Mouse (Mus musculus) telencephalon, adult 2 months (tissue): ENCODE data around the gene Anapc15-ps.

Experiments
- DNase-seq: peaks from one replicate; pipeline ENCODE4 v3.0.0-alpha.2; 2011; ENCODE audit warnings: low read depth, low spot score

The Anapc15-ps gene

DNA sequence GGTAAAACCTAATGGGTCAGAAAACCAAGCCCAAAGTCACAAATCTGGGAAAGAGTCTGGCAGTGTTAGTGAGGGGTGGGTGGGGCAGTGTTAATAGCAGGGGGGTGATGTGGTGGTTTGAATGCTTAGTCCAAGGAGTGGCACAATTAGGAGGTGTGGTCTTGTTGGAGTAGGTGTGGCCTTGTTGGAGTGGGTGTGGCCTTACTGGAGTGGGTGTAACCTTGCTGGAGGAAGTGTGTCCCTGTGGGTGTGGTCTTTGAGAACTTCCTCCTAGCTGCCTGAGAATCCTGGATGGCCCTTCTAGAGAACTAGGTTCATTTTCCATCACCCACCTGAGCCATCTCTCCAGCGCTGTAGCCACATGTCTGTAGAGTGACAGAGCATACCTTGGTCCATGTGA, 16.6 kb upstream of the Anapc15-ps start:
- no peak for DNase-seq

DNA sequence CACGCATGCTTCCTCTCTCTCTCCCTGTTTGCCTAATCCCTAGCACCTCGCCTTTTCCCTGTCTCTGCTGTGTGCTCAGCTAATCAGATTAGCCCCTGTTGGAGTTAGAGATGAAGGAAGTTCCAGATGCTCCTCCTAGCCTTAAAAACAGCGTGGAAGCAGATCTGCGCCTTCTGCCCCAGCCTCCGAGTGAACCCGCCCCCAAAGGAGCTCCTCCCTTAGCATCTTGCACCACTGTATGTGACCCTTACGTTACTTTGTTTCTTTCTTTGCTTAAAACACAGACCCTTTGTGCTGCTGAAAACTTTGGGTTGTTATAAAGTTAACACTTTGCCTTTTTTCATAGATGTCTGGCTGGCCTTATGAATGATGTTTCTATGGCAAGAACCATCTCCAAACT, 15.8 kb upstream of the Anapc15-ps start:
- no peak for DNase-seq

DNA sequence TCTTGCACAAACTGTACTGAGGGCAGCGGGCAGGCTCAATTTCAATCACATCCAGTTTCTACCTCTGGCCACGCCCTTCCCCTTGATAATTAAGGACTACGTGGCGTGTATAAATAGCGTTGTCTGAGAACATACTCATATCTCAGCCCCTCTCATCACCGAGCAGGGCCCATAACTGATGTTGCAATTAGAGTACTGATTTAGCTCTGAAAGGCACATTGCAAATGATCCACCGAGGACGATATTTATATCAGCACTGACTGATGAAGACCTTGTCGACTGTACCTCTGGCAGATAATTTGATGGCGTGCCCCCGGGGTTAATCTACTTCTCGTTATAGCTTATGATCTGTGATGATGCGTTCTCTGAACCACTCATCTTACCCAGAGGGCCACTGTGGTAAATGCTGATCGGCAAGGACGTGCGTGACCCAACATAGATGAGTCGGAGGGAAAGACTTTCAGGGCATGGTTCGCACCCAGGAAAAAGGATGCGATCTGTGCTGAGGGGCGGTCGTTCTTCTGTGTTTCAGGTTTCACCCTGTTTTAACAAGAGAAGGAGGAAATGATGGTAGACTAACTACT, 14.4 kb upstream of the Anapc15-ps start:
- no peak for DNase-seq

DNA sequence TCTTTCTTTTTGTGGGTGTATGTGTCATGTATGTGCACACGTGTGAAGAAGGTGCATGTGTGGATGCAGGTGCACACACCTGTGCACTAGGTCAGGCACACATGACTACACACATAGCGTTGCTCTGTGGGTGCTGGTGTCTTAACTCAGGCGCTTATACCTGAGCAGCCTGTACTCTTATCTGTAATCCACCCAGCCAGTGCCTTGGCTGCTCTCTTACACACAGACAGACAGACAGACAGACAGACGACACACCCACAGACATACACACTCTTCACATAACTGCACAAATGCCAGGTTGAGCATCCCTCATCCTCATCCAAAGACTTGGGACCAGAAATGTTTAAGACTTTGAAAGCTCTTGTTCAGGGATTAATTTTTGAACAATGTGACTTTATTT, 12.8 kb upstream of the Anapc15-ps start:
- DNase-seq, result no peak

DNA sequence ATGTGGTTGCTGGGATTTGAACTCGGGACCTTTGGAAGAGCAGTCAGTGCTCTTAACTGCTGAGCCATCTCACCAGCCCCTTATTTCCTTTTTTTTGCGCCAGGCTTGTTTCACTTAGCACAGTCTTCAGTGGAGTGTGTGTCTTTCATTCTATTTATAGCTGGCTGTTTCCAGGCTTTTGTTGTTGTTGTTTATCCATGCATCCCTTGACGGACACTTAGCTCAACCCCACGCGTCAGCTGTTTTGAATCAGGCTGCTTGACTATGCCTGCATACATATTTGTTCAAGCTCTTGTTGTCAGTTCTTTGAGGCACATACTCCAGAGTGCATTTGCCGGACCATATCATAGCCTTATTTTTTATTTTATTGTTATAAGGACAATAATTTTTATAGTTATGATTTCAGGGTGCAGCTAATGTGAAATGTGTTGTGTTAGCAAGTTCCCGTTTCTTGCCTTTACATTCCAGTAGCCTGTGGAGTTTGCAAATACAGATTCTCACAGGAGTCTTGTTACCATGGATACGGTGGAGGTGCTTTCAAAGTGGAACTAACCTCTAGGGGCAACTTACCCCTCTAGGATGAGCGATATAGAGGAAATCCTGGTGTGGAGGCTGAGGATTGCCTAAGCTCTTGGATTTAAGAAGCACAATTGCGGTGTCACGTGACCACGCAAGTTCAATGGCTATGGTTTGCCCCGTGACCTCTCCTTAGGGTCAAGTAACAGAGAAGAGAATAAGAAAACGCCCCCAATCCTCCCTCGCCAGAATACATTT, 11.7 kb upstream of the Anapc15-ps start:
- no peak for DNase-seq

DNA sequence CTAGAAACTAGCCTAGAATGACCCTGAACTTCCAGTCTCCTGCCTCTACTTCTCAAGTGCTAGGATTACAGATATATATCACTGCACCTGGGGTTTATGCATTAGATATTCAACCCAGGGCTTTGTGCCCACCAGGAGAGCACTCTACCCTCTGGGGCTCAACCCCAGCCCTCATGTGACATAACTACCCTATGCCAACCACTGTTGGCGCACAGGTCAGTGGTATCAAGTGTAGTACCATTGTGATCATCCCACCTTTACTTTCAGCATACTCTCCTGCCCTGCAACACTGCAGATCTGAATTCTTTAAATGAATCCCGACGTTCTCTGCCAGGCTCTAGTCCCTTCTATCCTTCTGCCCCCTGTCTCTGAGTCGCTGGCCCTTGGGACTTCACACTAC, 11.0 kb upstream of the Anapc15-ps start:
- no peak for DNase-seq

DNA sequence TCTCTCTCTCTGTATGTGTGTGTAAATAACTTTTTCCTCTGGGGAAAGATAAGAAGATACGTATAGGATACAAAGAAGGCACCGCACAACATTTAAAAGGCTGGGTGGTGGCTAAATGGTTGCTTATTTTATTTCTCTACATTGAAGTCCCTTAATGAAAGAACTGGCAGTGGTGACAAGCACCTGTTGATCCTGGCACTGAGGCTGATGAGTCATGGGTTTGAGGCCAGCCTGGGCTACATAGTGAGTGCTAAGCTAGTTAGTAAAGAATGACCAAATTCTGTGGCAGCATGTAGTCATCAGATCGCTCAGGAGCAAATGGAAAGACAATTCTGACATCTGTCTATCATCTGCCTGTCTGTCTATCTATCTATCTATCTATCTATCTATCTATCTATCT, 10.5 kb upstream of the Anapc15-ps start:
- no peak for DNase-seq

DNA sequence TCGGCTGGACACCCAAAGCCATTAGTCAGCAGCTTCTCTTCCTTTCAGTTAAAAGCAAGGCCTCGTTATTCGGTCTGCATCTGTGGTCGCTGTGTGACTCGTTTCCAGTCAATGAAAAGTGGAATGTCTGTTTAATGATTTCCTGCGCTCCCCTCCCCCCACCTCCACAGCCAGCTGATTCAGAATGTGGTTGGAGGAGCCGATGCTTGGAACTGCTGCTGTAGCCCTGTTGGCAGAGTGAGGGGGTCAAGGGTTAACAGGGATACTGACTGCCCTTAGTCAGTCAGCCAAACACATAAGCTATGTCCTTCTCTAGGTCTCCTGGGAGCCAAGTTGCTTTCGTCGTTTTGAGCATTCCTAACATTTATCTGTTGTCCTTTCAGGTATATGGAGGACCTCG, 9.7 kb upstream of the Anapc15-ps start:
- no peak for DNase-seq

DNA sequence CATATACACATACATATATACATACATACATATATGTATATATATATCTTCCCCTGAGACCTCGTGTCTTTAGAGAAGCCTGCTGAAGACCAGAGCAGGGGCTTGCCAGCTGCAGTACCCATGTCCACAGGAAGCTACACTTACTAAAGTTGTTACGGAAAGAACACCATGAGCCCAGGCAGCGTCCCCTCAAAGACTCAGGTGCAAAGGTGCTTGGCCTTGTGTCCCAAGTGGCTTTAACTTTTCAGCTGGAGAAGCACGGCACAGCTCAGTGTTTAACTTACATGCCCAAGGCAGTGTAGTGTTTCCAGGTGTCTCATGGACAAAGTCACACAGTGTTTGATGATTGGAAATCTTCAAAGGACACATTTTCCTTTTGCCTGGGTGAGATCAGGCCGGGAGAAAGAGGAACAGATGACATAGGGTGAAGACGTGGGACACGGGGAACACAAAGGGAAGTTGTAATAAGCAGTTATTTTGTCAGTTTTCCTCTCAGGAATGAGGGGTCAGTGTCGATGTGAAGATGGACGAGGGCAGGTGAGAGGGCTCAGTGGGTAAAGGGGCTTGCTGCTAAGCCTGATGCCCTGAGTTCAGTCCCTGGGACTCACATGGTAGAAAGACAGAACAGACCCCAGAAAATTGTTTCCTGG, 9.0 kb upstream of the Anapc15-ps start:
- no peak for DNase-seq

DNA sequence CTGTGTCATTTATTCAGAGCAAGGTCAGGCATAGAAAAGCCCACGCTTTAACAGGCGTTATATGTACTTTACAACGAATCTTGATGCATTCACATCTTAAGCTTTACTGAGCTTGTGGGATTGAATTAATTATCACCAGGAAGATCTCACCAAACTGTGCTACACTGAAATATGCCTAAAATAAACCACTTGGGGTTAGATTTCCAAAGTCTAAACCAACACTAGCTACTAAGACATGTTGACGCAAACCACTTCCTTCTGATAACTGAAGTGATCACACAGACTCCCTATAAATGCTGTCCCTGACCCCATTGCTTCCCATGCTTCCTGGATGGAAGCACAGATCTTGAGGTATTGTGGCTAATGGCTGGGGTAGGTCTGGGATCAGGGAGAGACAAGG, 8.2 kb upstream of the Anapc15-ps start:
- no peak for DNase-seq

DNA sequence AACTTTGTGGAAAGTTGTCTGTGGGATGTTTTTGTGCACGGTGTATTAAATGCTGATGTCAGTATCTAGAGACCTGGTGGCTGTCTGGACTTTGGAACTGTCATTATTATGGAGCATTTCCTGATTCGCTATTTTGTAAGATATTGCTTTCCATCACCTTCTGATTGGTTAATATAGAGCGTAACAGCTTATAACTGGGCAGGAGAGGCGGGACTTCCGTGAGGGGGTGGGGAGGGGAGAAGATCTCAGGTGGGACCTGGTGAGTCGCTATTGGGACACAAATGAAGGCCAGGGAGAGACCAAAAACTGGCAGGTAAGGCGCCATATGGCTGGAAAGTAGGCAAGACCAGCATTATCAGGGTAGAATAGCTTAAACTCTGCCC, 7.8 kb upstream of the Anapc15-ps start:
- DNase-seq, result no peak

DNA sequence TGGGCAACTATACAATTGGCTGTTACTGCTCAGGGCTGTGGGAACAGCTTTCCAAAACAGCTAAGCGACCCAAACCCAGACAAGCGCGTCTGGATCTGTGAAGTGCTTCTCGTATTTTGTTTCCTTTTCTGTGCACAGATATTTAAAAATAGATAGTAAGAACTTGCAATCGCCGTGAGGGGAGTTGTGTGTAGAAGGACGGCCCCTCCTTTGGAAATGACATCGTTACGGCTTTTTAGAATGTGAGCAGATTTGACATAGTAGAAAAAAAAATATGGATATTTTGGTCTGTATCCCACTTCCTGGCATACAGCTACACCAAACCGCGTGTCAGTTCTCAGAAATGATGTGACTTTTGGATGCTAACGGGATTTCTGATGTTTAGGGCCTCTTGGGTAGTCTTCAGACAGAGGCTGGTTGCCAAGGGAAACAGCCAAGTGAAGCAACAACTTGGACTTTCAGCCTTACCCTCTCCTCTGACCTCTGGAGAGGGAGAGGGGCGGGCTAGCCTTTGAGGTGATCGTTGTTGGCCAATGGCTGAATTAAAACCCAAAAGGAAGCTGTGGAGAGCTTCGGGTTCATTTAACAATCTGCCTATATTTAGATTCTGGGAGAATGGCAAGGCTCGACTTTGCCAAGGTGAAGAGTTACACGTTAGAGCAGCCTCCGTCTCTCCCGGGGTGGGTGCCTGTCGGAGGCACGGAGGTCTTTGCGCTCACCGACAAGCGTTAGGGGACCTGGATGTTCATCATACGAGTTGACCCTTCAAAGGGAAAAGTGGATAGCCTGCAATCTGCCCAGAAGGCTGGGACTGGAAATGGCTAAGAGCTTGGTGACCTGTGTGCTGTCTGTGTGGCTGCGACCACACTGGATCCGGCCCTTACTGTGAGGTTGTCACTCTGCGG, 7.2 kb upstream of the Anapc15-ps start:
- DNase-seq, result no peak

DNA sequence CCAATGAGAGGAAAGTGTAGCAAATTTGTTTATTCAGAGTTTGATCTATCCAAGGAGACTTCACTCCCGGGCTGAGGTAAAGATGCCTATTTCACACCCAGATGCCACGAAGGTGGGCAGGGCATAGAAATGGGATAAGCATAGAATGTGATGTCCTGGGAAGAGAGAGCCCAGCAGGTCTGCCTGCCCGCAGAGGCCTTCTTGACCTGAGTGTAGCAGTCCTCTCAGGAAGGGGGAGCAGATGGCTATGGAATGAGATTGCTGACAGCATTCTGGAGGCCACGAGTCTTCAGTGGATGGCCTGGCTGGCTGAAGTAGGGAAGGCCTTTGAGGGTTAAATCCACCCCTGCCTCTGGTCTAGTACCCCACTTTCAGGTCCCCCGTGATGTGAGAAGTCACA, 5.9 kb upstream of the Anapc15-ps start:
- no peak for DNase-seq

DNA sequence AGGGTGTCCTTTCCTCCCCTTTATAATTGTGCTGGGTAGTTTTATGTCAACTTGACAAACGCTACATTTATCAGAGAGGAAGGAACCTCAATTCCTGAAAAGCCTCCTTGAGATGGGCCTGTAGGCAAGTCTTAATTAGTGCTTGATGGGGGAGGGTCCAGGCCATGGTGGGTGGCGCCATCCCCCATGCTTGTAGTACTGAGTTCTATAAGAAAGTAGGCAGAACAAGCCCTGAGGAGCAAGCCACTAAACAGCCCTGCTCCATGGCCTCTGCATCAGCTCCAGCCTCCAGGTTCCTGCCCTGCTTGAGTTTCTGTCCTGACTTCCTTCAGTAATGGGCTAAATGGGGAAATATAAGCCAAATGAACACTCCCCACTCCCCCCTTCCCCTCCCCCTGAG, 5.4 kb upstream of the Anapc15-ps start:
- DNase-seq, result no peak

DNA sequence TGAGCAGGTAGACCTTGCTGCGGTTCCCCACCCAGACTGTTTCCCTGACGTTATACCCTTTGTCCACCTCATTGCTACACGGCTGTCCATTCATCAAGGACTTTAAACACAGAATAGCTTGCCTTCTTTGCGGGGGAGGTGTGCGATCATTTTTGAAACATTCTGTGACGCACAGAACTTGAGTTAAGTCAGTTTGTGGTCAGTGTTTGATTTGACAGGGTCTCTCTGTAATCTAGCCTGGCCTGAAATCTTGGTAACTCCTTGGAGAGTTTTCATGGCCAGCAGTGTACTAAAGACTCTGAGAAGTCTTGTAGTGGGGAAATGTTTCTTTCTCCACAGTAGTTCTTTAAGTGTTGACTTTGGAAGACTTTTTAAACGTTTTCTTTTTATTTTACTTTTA, 5.0 kb upstream of the Anapc15-ps start:
- DNase-seq, result no peak

DNA sequence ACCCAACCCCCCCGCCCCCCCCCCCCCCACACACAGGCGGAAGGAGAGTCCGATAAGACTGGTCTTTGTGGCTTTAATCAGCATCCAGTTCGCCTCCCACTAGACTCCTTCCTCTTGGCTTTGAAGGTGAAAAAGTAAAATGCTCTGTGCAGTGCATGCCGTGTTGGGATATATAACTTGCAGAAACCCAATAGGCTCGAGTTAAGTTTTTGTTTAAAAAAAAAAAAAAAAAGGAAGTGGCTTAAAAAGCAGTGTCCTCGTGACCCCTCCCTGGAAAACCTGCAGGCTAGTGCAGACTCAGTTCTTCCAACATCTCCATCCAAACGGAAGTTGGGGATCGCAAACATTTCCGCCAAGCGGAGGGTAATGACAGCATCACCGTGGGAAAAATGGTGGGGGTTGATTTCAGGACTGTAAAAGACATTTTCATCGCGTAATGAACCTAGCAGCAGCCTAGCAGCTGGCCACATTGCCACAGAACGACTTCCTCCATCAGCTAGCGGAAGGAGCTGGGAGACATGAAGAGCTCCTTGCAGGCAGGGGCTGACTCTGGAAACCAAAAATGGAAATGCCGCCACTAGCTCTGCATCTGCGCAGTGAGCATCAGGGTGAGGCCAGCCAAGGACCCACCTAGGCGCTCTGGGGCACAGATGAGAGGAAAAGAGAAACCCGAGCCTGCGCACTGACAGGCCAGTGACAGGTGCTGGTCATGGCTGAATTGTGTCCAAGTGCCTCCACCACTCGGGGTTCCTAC, 4.3 kb upstream of the Anapc15-ps start:
- DNase-seq, result no peak

DNA sequence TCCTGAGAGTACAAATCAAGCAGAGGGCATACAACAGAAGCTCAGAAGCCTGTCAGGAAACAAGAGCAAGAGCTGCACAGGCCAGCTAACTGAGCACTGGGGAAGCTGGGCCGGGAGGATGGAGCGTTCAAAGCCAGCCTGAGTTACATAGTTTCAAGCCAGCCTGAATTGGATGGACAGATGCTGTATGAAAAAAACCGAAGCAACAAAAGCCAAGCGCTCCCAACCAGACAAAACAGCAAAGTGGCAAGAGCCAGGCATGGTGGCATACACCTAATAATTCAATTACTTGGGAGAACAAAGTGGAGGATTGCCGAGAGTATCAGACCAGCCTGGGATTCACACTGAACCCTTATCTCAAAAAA, 3.7 kb upstream of the Anapc15-ps start:
- DNase-seq, result no peak

DNA sequence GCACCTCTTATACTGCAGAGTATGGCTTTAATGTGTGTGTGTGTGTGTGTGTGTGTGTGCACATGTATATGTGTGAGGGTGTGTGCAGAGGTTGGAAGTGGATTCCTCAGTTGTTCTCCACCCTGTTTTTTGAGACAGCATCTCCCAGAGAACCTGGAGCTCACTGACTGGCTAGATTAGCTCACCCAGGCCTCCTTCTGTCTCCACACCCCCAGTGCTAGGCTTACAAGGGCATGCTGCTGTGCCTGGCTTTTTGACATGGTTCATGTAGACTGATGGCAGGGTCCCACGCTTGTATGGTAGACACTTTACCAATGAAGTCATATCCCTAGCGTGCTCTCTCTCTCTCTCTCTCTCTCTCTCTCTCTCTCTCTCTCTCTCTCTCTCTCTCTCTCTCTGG, 3.1 kb upstream of the Anapc15-ps start:
- DNase-seq, result no peak

DNA sequence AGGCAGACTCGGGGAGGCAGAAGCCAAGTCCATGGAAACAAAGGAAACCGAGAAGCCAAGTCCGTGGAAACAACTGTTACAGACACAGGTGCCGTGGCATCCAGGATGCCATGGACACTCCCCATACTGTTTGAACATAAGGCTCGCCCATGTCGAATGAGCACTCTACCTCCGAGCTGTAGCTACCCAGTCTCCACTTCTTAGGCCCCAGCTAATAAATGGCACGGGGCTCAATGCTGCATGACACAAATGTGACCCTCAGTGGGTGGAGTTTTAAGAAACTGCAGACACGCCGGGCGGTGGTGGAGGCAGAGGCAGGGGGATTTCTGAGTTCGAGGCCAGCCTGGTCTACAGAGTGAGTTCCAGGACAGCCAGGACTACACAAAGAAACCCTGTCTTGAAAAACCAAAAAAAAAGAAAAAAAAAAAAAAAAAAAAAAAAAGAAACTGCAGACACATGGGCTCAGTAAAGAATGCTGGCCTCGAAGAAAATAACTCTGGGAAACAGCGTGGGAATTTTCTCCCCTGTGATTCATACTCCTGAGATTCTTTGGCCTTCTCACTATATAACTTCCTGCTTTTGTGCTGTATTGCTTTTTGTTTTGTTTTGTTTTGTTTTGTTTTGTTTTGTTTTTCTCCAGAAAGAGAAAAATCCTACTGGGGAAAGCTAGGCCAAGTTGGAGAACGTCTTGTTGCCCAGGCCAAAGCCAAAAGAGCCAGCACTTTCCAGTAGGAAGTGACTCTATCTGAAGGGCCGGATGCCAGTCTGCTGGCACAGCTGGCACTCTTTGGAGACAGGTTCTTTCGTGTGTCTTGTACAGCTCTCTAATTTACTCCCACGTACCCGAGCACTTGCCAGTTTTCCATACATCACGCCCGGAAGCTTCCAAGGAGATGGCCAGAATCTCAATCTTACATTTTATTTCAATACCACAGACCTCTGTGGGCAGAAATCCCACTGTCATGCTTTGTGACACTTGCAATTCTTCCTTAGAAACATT, 2.2 kb downstream of the Anapc15-ps start:
- DNase-seq, result no peak

DNA sequence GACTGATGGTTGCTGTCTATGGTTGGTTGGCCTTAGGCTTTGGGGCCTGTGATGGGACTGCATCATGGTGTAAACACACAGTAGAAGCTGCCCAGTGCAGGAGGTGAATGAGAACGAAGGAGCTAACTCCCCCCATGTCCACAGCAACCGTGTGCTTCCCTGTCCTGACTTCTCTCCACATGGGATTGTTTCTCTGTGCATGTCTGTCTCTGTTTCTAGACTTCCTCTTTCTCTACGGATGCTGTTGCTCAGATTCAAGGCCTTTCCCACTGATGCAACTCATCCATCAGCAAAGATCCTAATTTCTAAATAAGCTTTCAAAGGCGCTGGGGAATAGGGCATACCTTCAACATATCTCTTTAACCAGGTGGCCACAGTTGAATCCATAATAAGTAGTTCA, 3.4 kb downstream of the Anapc15-ps start:
- no peak for DNase-seq
